Mouse (Mus musculus): ENCODE results near the gene Gm49486. TPM values are rescaled to one million over a fixed set of nuclear protein-coding genes. Genes with fewer than 3 reads are reported as not detected.
A peak's percentile ranks its signal among the peaks of the same experiment; 100 is the strongest.

Gm49486 gene
- polyA plus RNA-seq (2015; fragmentation: Nextera tagmentation; extraction: Ambion mirVana) = 1.1 and 1.2 TPM in 2 replicates

- H3K27me3 ChIP-seq = no peaks in the 10 kb centered on the region
- peak within 1 kb of the TSS; percentile 83 for H3K4me3 ChIP-seq
- H3K9ac ChIP-seq = peak within 1 kb of the TSS; percentile 82
- H3K4me2 ChIP-seq = peak within 1 kb of the TSS; percentile 95
- ATAC-seq (ENCODE audit: insufficient number of reproducible peaks, low FRiP score, low TSS enrichment, low read depth) = peak; percentile 80
- no peaks in the 10 kb centered on the region for H3K9me3 ChIP-seq
- H3K27ac ChIP-seq = peak within 1 kb of the TSS; percentile 97
- H3K36me3 ChIP-seq = peaks cover 24% of the 10 kb centered on the region
- H3K4me1 ChIP-seq = peaks cover 14% of the 10 kb centered on the region
- WGBS = under 1% methylated on average over 51 of the region's 51 CpGs
Measured at GRCm38 (mm10) chr15:79229058-79229821, at the start of gene Gm49486, which contains the start of gene Pick1. TSS of gene Gm49486 (plus strand) at chr15:79229391. TSS of gene Pick1 (plus strand) at chr15:79229173.

- H3K36me3 ChIP-seq = no peaks in the 10 kb centered on the region
- ATAC-seq (ENCODE audit: insufficient number of reproducible peaks, low FRiP score, low TSS enrichment, low read depth) = no peak
- no peak overlapping the region for H3K9ac ChIP-seq
- no peaks in the 10 kb centered on the region for H3K4me1 ChIP-seq
- no peaks in the 10 kb centered on the region for H3K9me3 ChIP-seq
- H3K27ac ChIP-seq = no peak overlapping the region
- no peak overlapping the region for H3K4me3 ChIP-seq
- WGBS = 87% methylated on average over 10 of the region's 10 CpGs
- no peaks in the 10 kb centered on the region for H3K27me3 ChIP-seq
- H3K4me2 ChIP-seq = no peak overlapping the region
Measured at GRCm38 (mm10) chr15:79185213-79185612, 44.0 kb upstream of the Gm49486 start.

- no peak for ATAC-seq (ENCODE audit: insufficient number of reproducible peaks, low FRiP score, low TSS enrichment, low read depth)
- no peak overlapping the region for H3K9ac ChIP-seq
- WGBS = 91% methylated on average over 8 of the region's 8 CpGs
Measured at GRCm38 (mm10) chr15:79187819-79188218, 41.4 kb upstream of the Gm49486 start.

GRCm38 (mm10) chr15:79191426-79191825 is 37.8 kb upstream of the Gm49486 start:
- H3K9me3 ChIP-seq = no peaks in the 10 kb centered on the region
- H3K4me3 ChIP-seq = no peak overlapping the region
- H3K36me3 ChIP-seq = no peaks in the 10 kb centered on the region
- no peaks in the 10 kb centered on the region for H3K27me3 ChIP-seq
- peaks cover 23% of the 10 kb centered on the region for H3K4me1 ChIP-seq
- H3K27ac ChIP-seq = no peak overlapping the region
- no peak overlapping the region for H3K9ac ChIP-seq
- no peak overlapping the region for H3K4me2 ChIP-seq
- no peak for ATAC-seq (ENCODE audit: insufficient number of reproducible peaks, low FRiP score, low TSS enrichment, low read depth)
- 96% methylated on average over 2 of the region's 2 CpGs for WGBS

More at GRCm38 (mm10) chr15:79187819-79188218, 41.4 kb upstream of the Gm49486 start:
- Histone ChIP-seq H3K4me2 (no peak overlapping the region), H3K27ac (no peak overlapping the region), H3K4me1 (peaks cover 7% of the 10 kb centered on the region), H3K27me3 (no peaks in the 10 kb centered on the region), H3K36me3 (no peaks in the 10 kb centered on the region), H3K4me3 (no peak overlapping the region), H3K9me3 (no peaks in the 10 kb centered on the region)

- Histone ChIP-seq H3K27me3 (no peaks in the 10 kb centered on the region), H3K27ac (peak overlapping the region; percentile 77), H3K4me3 (no peak overlapping the region), H3K9me3 (no peaks in the 10 kb centered on the region), H3K9ac (no peak overlapping the region), H3K36me3 (no peaks in the 10 kb centered on the region), H3K4me2 (0 out of 2 replicates have a peak overlapping the region, but pooled peaks have one; percentile 25), H3K4me1 (peaks cover 23% of the 10 kb centered on the region)
- WGBS = 87% methylated on average over 6 of the region's 6 CpGs
- no peak for ATAC-seq (ENCODE audit: insufficient number of reproducible peaks, low FRiP score, low TSS enrichment, low read depth)
Measured at GRCm38 (mm10) chr15:79192450-79192849, 36.7 kb upstream of the Gm49486 start.

- peak overlapping the region; percentile 25 for H3K4me2 ChIP-seq
- H3K9me3 ChIP-seq = no peaks in the 10 kb centered on the region
- peak overlapping the region; percentile 77 for H3K27ac ChIP-seq
- H3K4me3 ChIP-seq = no peak overlapping the region
- ATAC-seq (ENCODE audit: insufficient number of reproducible peaks, low FRiP score, low TSS enrichment, low read depth) = no peak
- no peaks in the 10 kb centered on the region for H3K27me3 ChIP-seq
- WGBS = 38% methylated on average over 27 of the region's 27 CpGs
- no peaks in the 10 kb centered on the region for H3K36me3 ChIP-seq
- peaks cover 23% of the 10 kb centered on the region for H3K4me1 ChIP-seq
- H3K9ac ChIP-seq = no peak overlapping the region
Measured at GRCm38 (mm10) chr15:79192885-79193845, 36.0 kb upstream of the Gm49486 start.

- ATAC-seq (ENCODE audit: insufficient number of reproducible peaks, low FRiP score, low TSS enrichment, low read depth) = no peak
- no peaks in the 10 kb centered on the region for H3K36me3 ChIP-seq
- H3K4me2 ChIP-seq = no peak overlapping the region
- peak overlapping the region; percentile 77 for H3K27ac ChIP-seq
- no peak overlapping the region for H3K4me3 ChIP-seq
- WGBS = 72% methylated on average over 9 of the region's 9 CpGs
- peaks cover 23% of the 10 kb centered on the region for H3K4me1 ChIP-seq
- H3K9me3 ChIP-seq = no peaks in the 10 kb centered on the region
- no peak overlapping the region for H3K9ac ChIP-seq
- no peaks in the 10 kb centered on the region for H3K27me3 ChIP-seq
Measured at GRCm38 (mm10) chr15:79194048-79194447, 35.1 kb upstream of the Gm49486 start.

GRCm38 (mm10) chr15:79194946-79195345 is 34.2 kb upstream of the Gm49486 start:
- Histone ChIP-seq H3K9ac (no peak overlapping the region), H3K4me2 (no peak overlapping the region), H3K4me3 (no peak overlapping the region), H3K9me3 (no peaks in the 10 kb centered on the region), H3K36me3 (no peaks in the 10 kb centered on the region), H3K27me3 (no peaks in the 10 kb centered on the region), H3K4me1 (peaks cover 23% of the 10 kb centered on the region), H3K27ac (no peak overlapping the region)
- 69% methylated on average over 2 of the region's 2 CpGs for WGBS
- no peak for ATAC-seq (ENCODE audit: insufficient number of reproducible peaks, low FRiP score, low TSS enrichment, low read depth)

- no peaks in the 10 kb centered on the region for H3K36me3 ChIP-seq
- whole genome bisulfite sequencing = 74% methylated on average over 8 of the region's 8 CpGs
- H3K27ac ChIP-seq = no peak overlapping the region
- ATAC-seq (ENCODE audit: insufficient number of reproducible peaks, low FRiP score, low TSS enrichment, low read depth) = no peak
- no peak overlapping the region for H3K9ac ChIP-seq
- H3K9me3 ChIP-seq = no peaks in the 10 kb centered on the region
- peaks cover 23% of the 10 kb centered on the region for H3K4me1 ChIP-seq
- no peak overlapping the region for H3K4me2 ChIP-seq
- H3K27me3 ChIP-seq = no peaks in the 10 kb centered on the region
- H3K4me3 ChIP-seq = no peak overlapping the region
Measured at GRCm38 (mm10) chr15:79195492-79195891, 33.7 kb upstream of the Gm49486 start.

GRCm38 (mm10) chr15:79199390-79199976 is 29.7 kb upstream of the Gm49486 start:
- Histone ChIP-seq H3K4me1 (peaks cover 23% of the 10 kb centered on the region), H3K4me2 (no peak overlapping the region), H3K27me3 (no peaks in the 10 kb centered on the region), H3K36me3 (no peaks in the 10 kb centered on the region), H3K9ac (no peak overlapping the region), H3K27ac (no peak overlapping the region), H3K9me3 (no peaks in the 10 kb centered on the region), H3K4me3 (no peak overlapping the region)
- ATAC-seq (ENCODE audit: insufficient number of reproducible peaks, low FRiP score, low TSS enrichment, low read depth) = no peak
- WGBS = 89% methylated on average over 12 of the region's 12 CpGs

GRCm38 (mm10) chr15:79201491-79202150 is 27.6 kb upstream of the Gm49486 start:
- Histone ChIP-seq H3K4me2 (peak overlapping the region; percentile 17; the same call in 1 of the 2 replicates), H3K4me1 (peaks cover 20% of the 10 kb centered on the region; the same call in 1 of the 2 replicates), H3K9ac (no peak overlapping the region), H3K27ac (0 out of 2 replicates have a peak overlapping the region, but pooled peaks have one; percentile 24), H3K9me3 (no peaks in the 10 kb centered on the region), H3K4me3 (no peak overlapping the region), H3K27me3 (no peaks in the 10 kb centered on the region), H3K36me3 (no peaks in the 10 kb centered on the region)
- peak; percentile 37; the same call in 1 of the 2 replicates for ATAC-seq (ENCODE audit: insufficient number of reproducible peaks, low FRiP score, low TSS enrichment, low read depth)
- WGBS = 19% methylated on average over 13 of the region's 13 CpGs

Measured in limb, embryonic 15.5 days (tissue).